Mouse (Mus musculus) bone marrow, adult 2 months (tissue): Measurements from ENCODE around the gene Fdxr.

Source experiments
- CTCF ChIP-seq: fragments of 200-500 bp; IDR thresholded peaks from 2 replicates; pipeline ENCODE4 v1.5.1; 2011; ENCODE audit warnings: low read length, control low read depth; ENCODE audit not compliant: control insufficient read depth, insufficient read depth
- POLR2A ChIP-seq: fragments of 200-500 bp; IDR thresholded peaks from 2 replicates; pipeline ENCODE4 v1.6.1; 2011; ENCODE audit warnings: low read depth, mild to moderate bottlenecking, control low read depth, low read length, borderline replicate concordance; ENCODE audit not compliant: control insufficient read depth

DNA sequence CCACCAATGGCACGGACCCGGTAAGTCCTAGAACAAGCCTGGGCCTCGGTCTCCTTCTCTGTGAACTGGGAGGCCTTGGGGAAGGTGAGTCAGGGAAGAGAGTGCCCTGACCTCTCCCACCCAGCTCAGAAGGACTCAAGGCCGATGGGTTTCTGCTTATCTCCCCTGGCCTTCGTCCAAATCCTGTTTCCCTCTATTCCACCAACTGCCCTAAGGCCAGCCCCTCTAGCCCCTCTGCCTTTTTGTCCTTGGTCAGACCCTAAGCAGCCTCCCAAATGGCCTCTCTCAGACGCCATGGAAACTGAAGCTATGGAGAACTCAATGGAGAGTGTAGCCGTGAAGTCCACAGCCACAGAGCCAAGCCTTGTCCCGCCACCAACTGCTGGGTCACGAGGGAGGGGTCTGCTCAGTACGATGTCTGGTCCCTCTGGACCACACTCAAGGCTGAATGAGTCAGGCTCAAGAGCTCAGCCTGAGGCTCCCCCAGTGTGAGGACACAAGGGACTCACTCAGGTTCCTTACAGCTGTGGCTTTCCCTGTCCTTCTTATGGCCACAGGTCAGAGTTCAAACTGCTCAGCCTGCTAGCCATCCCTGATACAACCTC lies 3.9 kb downstream of the Fdxr start:
- no peak for TF ChIP-seq CTCF
- no peak for TF ChIP-seq POLR2A
